ENCODE assay signal across 10 mouse cellular contexts in genomic region chr3:122939215-122939614, GRCm38 (mm10). TPM values are rescaled to one million over a fixed set of nuclear protein-coding genes. Genes with fewer than 3 reads are reported as not detected.
DNase-seq lines count a peak whose midpoint lies in the region; ATAC-seq and TF ChIP-seq lines count a peak whose summit lies in the region.
"Had no signal": no experiment of that assay in that cellular context is flagged by ENCODE, and none has a peak within 500 bp of the region (broad histone marks: within the 10 kb centered on the region; RNA-seq: fewer than 3 reads in every experiment).

No protein-coding gene starts in this region.

- WGBS in hindbrain, embryonic 11.5 days, result 79% methylated on average over 2 of the region's 2 CpGs
- WGBS in hindbrain, embryonic 10.5 days, result 87% methylated on average over 2 of the region's 2 CpGs
- WGBS in embryonic facial prominence, embryonic 14.5 days, result 71% methylated on average over 2 of the region's 2 CpGs
- 72% methylated on average over 2 of the region's 2 CpGs for WGBS in limb, embryonic 14.5 days
- WGBS in midbrain, embryonic 11.5 days, result 79% methylated on average over 2 of the region's 2 CpGs

- no peak overlapping the region for H3K27ac ChIP-seq in hindbrain, embryonic 11.5 days (ENCODE audit: low read depth, low read length)
- no peak overlapping the region for H3K27ac ChIP-seq in hindbrain, embryonic 10.5 days
- no peak overlapping the region for H3K27ac ChIP-seq in embryonic facial prominence, embryonic 14.5 days (replicated peaks; ENCODE audit: low read depth, low read length)
- H3K27ac ChIP-seq in limb, embryonic 14.5 days (replicated peaks; ENCODE audit: low read depth, low read length), result no peak overlapping the region
- no peak overlapping the region for H3K27ac ChIP-seq in midbrain, embryonic 11.5 days (ENCODE audit: low read depth, low read length)
- H3K27ac ChIP-seq: heart, embryonic 15.5 days; midbrain, embryonic 12.5 days had no signal

- no peaks in the 10 kb centered on the region for H3K4me1 ChIP-seq in hindbrain, embryonic 11.5 days (replicated peaks; ENCODE audit: control insufficient read depth, insufficient read depth, low read length)
- no peaks in the 10 kb centered on the region for H3K4me1 ChIP-seq in hindbrain, embryonic 10.5 days (replicated peaks)
- no peaks in the 10 kb centered on the region for H3K4me1 ChIP-seq in embryonic facial prominence, embryonic 14.5 days (ENCODE audit: control insufficient read depth, insufficient read depth, low read length)
- no peaks in the 10 kb centered on the region for H3K4me1 ChIP-seq in limb, embryonic 14.5 days (ENCODE audit: control insufficient read depth, insufficient read depth, low read length)
- H3K4me1 ChIP-seq in midbrain, embryonic 11.5 days (ENCODE audit: control insufficient read depth, insufficient read depth, low read length), result no peaks in the 10 kb centered on the region
- H3K4me1 ChIP-seq: midbrain, embryonic 12.5 days had no signal

- no peak for ATAC-seq in hindbrain, embryonic 11.5 days (ENCODE audit: low FRiP score)
- no peak for ATAC-seq in embryonic facial prominence, embryonic 14.5 days (ENCODE audit: low read depth)
- ATAC-seq in limb, embryonic 14.5 days (ENCODE audit: low FRiP score, low read depth), result no peak
- no peak for ATAC-seq in midbrain, embryonic 11.5 days (ENCODE audit: low FRiP score)

- H3K9ac ChIP-seq in hindbrain, embryonic 11.5 days (ENCODE audit: low read depth, low read length), result no peak overlapping the region
- no peak overlapping the region for H3K9ac ChIP-seq in embryonic facial prominence, embryonic 14.5 days (ENCODE audit: low read depth, low read length)
- H3K9ac ChIP-seq in limb, embryonic 14.5 days (ENCODE audit: low read depth, low read length, severe bottlenecking), result no peak overlapping the region
- H3K9ac ChIP-seq in midbrain, embryonic 11.5 days (ENCODE audit: low read length), result no peak overlapping the region
- H3K9ac ChIP-seq: heart, embryonic 15.5 days; midbrain, embryonic 12.5 days had no signal

- DNase-seq in hindbrain, embryonic 11.5 days (ENCODE audit: low spot score), result peak; percentile 61
- no peak for DNase-seq in hindbrain, embryonic 10.5 days (ENCODE audit: low spot score)
- peak; percentile 56 for DNase-seq in thymus, postnatal 0 days (ENCODE audit: low spot score)
- no peak for DNase-seq in thymus, postnatal 36 days
- DNase-seq in embryonic facial prominence, embryonic 14.5 days (ENCODE audit: low spot score), result peak; percentile 84
- peak; percentile 78 for DNase-seq in limb, embryonic 14.5 days (ENCODE audit: low spot score)
- DNase-seq in thymus, postnatal 14 days, result peak; percentile 41
- DNase-seq in midbrain, embryonic 11.5 days (ENCODE audit: low spot score, missing footprints), result no peak

- no peaks in the 10 kb centered on the region for H3K36me3 ChIP-seq in hindbrain, embryonic 11.5 days (ENCODE audit: control insufficient read depth, insufficient read depth, low read length)
- peaks cover 2% of the 10 kb centered on the region for H3K36me3 ChIP-seq in hindbrain, embryonic 10.5 days
- H3K36me3 ChIP-seq in embryonic facial prominence, embryonic 14.5 days (ENCODE audit: control insufficient read depth, insufficient read depth, low read length), result 0 out of 2 replicates have a peak, but pooled peaks cover 5% of the 10 kb centered on the region
- H3K36me3 ChIP-seq in limb, embryonic 14.5 days (ENCODE audit: control insufficient read depth, insufficient read depth, low read length), result 0 out of 2 replicates have a peak, but pooled peaks cover 3% of the 10 kb centered on the region
- no peaks in the 10 kb centered on the region for H3K36me3 ChIP-seq in midbrain, embryonic 11.5 days (ENCODE audit: control insufficient read depth, insufficient read depth, low read length)
- H3K36me3 ChIP-seq: midbrain, embryonic 12.5 days had no signal

- H3K4me3 ChIP-seq in hindbrain, embryonic 11.5 days (ENCODE audit: low read depth, low read length), result no peak overlapping the region
- H3K4me3 ChIP-seq in hindbrain, embryonic 10.5 days, result no peak overlapping the region
- no peak overlapping the region for H3K4me3 ChIP-seq in embryonic facial prominence, embryonic 14.5 days (ENCODE audit: low read depth, low read length)
- no peak overlapping the region for H3K4me3 ChIP-seq in limb, embryonic 14.5 days (replicated peaks; ENCODE audit: low read length)
- no peak overlapping the region for H3K4me3 ChIP-seq in midbrain, embryonic 11.5 days (ENCODE audit: low read depth, low read length)
- H3K4me3 ChIP-seq: heart, embryonic 15.5 days; midbrain, embryonic 12.5 days had no signal

- H3K9me3 ChIP-seq in hindbrain, embryonic 11.5 days (ENCODE audit: control insufficient read depth, low read length), result no peaks in the 10 kb centered on the region
- H3K9me3 ChIP-seq in hindbrain, embryonic 10.5 days, result no peaks in the 10 kb centered on the region
- no peaks in the 10 kb centered on the region for H3K9me3 ChIP-seq in embryonic facial prominence, embryonic 14.5 days (ENCODE audit: control insufficient read depth, low read length)
- H3K9me3 ChIP-seq in limb, embryonic 14.5 days (ENCODE audit: control insufficient read depth, low read length), result no peaks in the 10 kb centered on the region
- no peaks in the 10 kb centered on the region for H3K9me3 ChIP-seq in midbrain, embryonic 11.5 days (ENCODE audit: control insufficient read depth, low read length)
- H3K9me3 ChIP-seq: heart, embryonic 15.5 days; midbrain, embryonic 12.5 days had no signal

- H3K4me2 ChIP-seq in hindbrain, embryonic 11.5 days (replicated peaks; ENCODE audit: low read depth, low read length), result no peak overlapping the region
- H3K4me2 ChIP-seq in embryonic facial prominence, embryonic 14.5 days (ENCODE audit: low read depth, low read length), result no peak overlapping the region
- no peak overlapping the region for H3K4me2 ChIP-seq in limb, embryonic 14.5 days (replicated peaks; ENCODE audit: low read depth, low read length, severe bottlenecking)
- H3K4me2 ChIP-seq in midbrain, embryonic 11.5 days, result no peak overlapping the region
- H3K4me2 ChIP-seq: heart, embryonic 15.5 days; midbrain, embryonic 12.5 days had no signal

- no peak for TF ChIP-seq POLR2A in limb, embryonic 14.5 days (IDR thresholded peaks at IDR 0.05; ENCODE audit: borderline replicate concordance, extremely low read depth, insufficient read depth, insufficient read length)

- no peaks in the 10 kb centered on the region for H3K27me3 ChIP-seq in hindbrain, embryonic 11.5 days (ENCODE audit: control insufficient read depth, insufficient read depth, low read length)
- no peaks in the 10 kb centered on the region for H3K27me3 ChIP-seq in hindbrain, embryonic 10.5 days (ENCODE audit: insufficient read depth, poor library complexity, severe bottlenecking)
- H3K27me3 ChIP-seq in embryonic facial prominence, embryonic 14.5 days (replicated peaks; ENCODE audit: control insufficient read depth, insufficient read depth, low read length), result no peaks in the 10 kb centered on the region
- no peaks in the 10 kb centered on the region for H3K27me3 ChIP-seq in limb, embryonic 14.5 days (ENCODE audit: control insufficient read depth, insufficient read depth, low read length)
- no peaks in the 10 kb centered on the region for H3K27me3 ChIP-seq in midbrain, embryonic 11.5 days (ENCODE audit: control insufficient read depth, insufficient read depth, low read length)
- H3K27me3 ChIP-seq: heart, embryonic 15.5 days; midbrain, embryonic 12.5 days had no signal

RNA-seq across cellular contexts. Expression of gene 1810037I17Rik, which starts 15.2 kb away (rescaled TPM):
- polyA plus RNA-seq in hindbrain, embryonic 11.5 days (2014; fragmentation: Nextera tagmentation; extraction: Ambion mirVana), result 90.8 and 90.9 TPM in 2 replicates
- 85.3 and 96.3 TPM in 2 replicates for polyA plus RNA-seq in hindbrain, embryonic 10.5 days (2016; fragmentation: Nextera tagmentation; extraction: Ambion mirVana)
- 139 and 157 TPM in 2 replicates for polyA plus RNA-seq in thymus, postnatal 0 days (2015; fragmentation: Nextera tagmentation; extraction: Ambion mirVana)
- 95.5 and 109 TPM in 2 replicates for polyA plus RNA-seq in embryonic facial prominence, embryonic 14.5 days (2014; fragmentation: Nextera tagmentation; extraction: Ambion mirVana)
- 41.7 and 48.0 TPM in 2 replicates for polyA plus RNA-seq in limb, embryonic 14.5 days (2012; rRNA removed)
- 90.1 and 97.7 TPM in 2 replicates for polyA plus RNA-seq in limb, embryonic 14.5 days (2014; fragmentation: Nextera tagmentation; extraction: Ambion mirVana)
- 95.8 and 97.9 TPM in 2 replicates for polyA plus RNA-seq in midbrain, embryonic 11.5 days (2014; fragmentation: Nextera tagmentation; extraction: Ambion mirVana)

RNA-seq across cellular contexts. Expression of gene Gm10959, which starts 20.1 kb away (rescaled TPM):
- polyA plus RNA-seq in hindbrain, embryonic 11.5 days (2014; fragmentation: Nextera tagmentation; extraction: Ambion mirVana), result not detected in 2 replicates
- polyA plus RNA-seq in hindbrain, embryonic 10.5 days (2016; fragmentation: Nextera tagmentation; extraction: Ambion mirVana), result not detected in 2 replicates
- not detected in 2 replicates for polyA plus RNA-seq in thymus, postnatal 0 days (2015; fragmentation: Nextera tagmentation; extraction: Ambion mirVana)
- polyA plus RNA-seq in embryonic facial prominence, embryonic 14.5 days (2014; fragmentation: Nextera tagmentation; extraction: Ambion mirVana), result not detected in 2 replicates
- not detected in 2 replicates for polyA plus RNA-seq in limb, embryonic 14.5 days (2012; rRNA removed)
- not detected in 2 replicates for polyA plus RNA-seq in limb, embryonic 14.5 days (2014; fragmentation: Nextera tagmentation; extraction: Ambion mirVana)
- not detected in 2 replicates for polyA plus RNA-seq in midbrain, embryonic 11.5 days (2014; fragmentation: Nextera tagmentation; extraction: Ambion mirVana)
- polyA plus RNA-seq: heart, embryonic 15.5 days; midbrain, embryonic 12.5 days had no signal

RNA-seq across cellular contexts. Expression of gene Fabp2, which starts 44.3 kb away (rescaled TPM):
- not detected in 2 replicates for polyA plus RNA-seq in hindbrain, embryonic 11.5 days (2014; fragmentation: Nextera tagmentation; extraction: Ambion mirVana)
- not detected in 2 replicates for polyA plus RNA-seq in hindbrain, embryonic 10.5 days (2016; fragmentation: Nextera tagmentation; extraction: Ambion mirVana)
- polyA plus RNA-seq in thymus, postnatal 0 days (2015; fragmentation: Nextera tagmentation; extraction: Ambion mirVana), result 0.86 and 1.0 TPM in 2 replicates
- polyA plus RNA-seq in embryonic facial prominence, embryonic 14.5 days (2014; fragmentation: Nextera tagmentation; extraction: Ambion mirVana), result not detected in 2 replicates
- not detected in 2 replicates for polyA plus RNA-seq in limb, embryonic 14.5 days (2012; rRNA removed)
- polyA plus RNA-seq in limb, embryonic 14.5 days (2014; fragmentation: Nextera tagmentation; extraction: Ambion mirVana), result not detected in 2 replicates
- not detected in 2 replicates for polyA plus RNA-seq in midbrain, embryonic 11.5 days (2014; fragmentation: Nextera tagmentation; extraction: Ambion mirVana)
- polyA plus RNA-seq: midbrain, embryonic 12.5 days had no signal

RNA-seq across cellular contexts. Expression of gene Usp53, which starts 45.1 kb away (rescaled TPM):
- 5.0 and 10.9 TPM in 2 replicates for polyA plus RNA-seq in hindbrain, embryonic 11.5 days (2014; fragmentation: Nextera tagmentation; extraction: Ambion mirVana)
- polyA plus RNA-seq in hindbrain, embryonic 10.5 days (2016; fragmentation: Nextera tagmentation; extraction: Ambion mirVana), result 5.4 and 6.0 TPM in 2 replicates
- 4.5 and 6.9 TPM in 2 replicates for polyA plus RNA-seq in thymus, postnatal 0 days (2015; fragmentation: Nextera tagmentation; extraction: Ambion mirVana)
- 7.7 and 8.1 TPM in 2 replicates for polyA plus RNA-seq in embryonic facial prominence, embryonic 14.5 days (2014; fragmentation: Nextera tagmentation; extraction: Ambion mirVana)
- polyA plus RNA-seq in limb, embryonic 14.5 days (2012; rRNA removed), result 2.4 and 2.8 TPM in 2 replicates
- polyA plus RNA-seq in limb, embryonic 14.5 days (2014; fragmentation: Nextera tagmentation; extraction: Ambion mirVana), result 7.9 and 8.1 TPM in 2 replicates
- polyA plus RNA-seq in midbrain, embryonic 11.5 days (2014; fragmentation: Nextera tagmentation; extraction: Ambion mirVana), result 3.4 and 3.7 TPM in 2 replicates

Comparison
In these comparisons a context has a peak if more than half of its experiments do, and no peak if none do; other contexts are left out.
1. DNase-seq: peak in hindbrain, embryonic 11.5 days (single experiment), thymus, postnatal 0 days (single experiment), embryonic facial prominence, embryonic 14.5 days (single experiment), limb, embryonic 14.5 days (single experiment) and thymus, postnatal 14 days (single experiment); none in hindbrain, embryonic 10.5 days (single experiment), thymus, postnatal 36 days (0 of 2) and midbrain, embryonic 11.5 days (single experiment).